Mouse (Mus musculus) heart, adult 2 months (tissue): ENCODE measurements at regions not wholly inside any gene's neighbourhood (a gene's known extent, or its start where the extent isn't known, plus 50 kb on each side); places are given as distances from the start of the nearest gene placed in this dataset.
A peak's percentile ranks its signal among the peaks of the same experiment; 100 is the strongest.

Experiments
- CTCF ChIP-seq: fragments of 200-600 bp; IDR thresholded peaks from 2 replicates; pipeline ENCODE4 v1.8.1; 2022; ENCODE audit warnings: antibody characterized with exemption, mild to moderate bottlenecking, moderate library complexity
- EP300 ChIP-seq: fragments of 200-500 bp; IDR thresholded peaks from 2 replicates; pipeline ENCODE4 v1.6.1; 2011; ENCODE audit warnings: low read depth, low read length, control low read depth; ENCODE audit not compliant: insufficient read depth

- TF ChIP-seq CTCF (peak; percentile 92), EP300 (no peak)
Measured at GRCm38 (mm10) chr12:57825754-57826153, 261.8 kb downstream of the Ttc6 start.
